Mouse (Mus musculus) limb, embryonic 14.5 days (tissue): ENCODE measurements around the gene Cherp. TPM values are rescaled to one million over a fixed set of nuclear protein-coding genes. Genes with fewer than 3 reads are reported as not detected.
A peak's percentile ranks its signal among the peaks of the same experiment; 100 is the strongest.

Experiments used
- ATAC-seq: fragments of 200-750 bp; cut with Nextera tagmentation; 2 replicates; pipeline ENCODE4 v1.8.0; 2017; ENCODE audit warnings: low read depth, moderate number of reproducible peaks, moderate TSS enrichment; ENCODE audit not compliant: low FRiP score
- DNase-seq: peaks from one replicate; pipeline ENCODE4 v3.0.0-alpha.2; 2015; ENCODE audit warnings: low spot score
- H3K27ac ChIP-seq: fragments of 300-500 bp; sonication (generic); replicated peaks from 2 replicates; pipeline ENCODE4 v1.5.1; 2014; ENCODE audit warnings: low read depth, mild to moderate bottlenecking, low read length, moderate library complexity, mixed read lengths
- H3K27me3 ChIP-seq: fragments of 300-500 bp; sonication (generic); 2 replicates; pipeline ENCODE4 v1.6.1; 2014; ENCODE audit warnings: low read length, mixed read lengths; ENCODE audit not compliant: control insufficient read depth, insufficient read depth
- H3K36me3 ChIP-seq: fragments of 300-500 bp; sonication (generic); 2 replicates; pipeline ENCODE4 v1.6.1; 2014; ENCODE audit warnings: mild to moderate bottlenecking, low read length, moderate library complexity, mixed read lengths; ENCODE audit not compliant: control insufficient read depth, insufficient read depth
- H3K4me1 ChIP-seq: fragments of 300-500 bp; sonication (generic); 2 replicates; pipeline ENCODE4 v1.6.1; 2014; ENCODE audit warnings: antibody characterized with exemption, low read length, mixed read lengths; ENCODE audit not compliant: control insufficient read depth, insufficient read depth
- H3K4me2 ChIP-seq: fragments of 300-500 bp; sonication (generic); replicated peaks from 2 replicates; pipeline ENCODE4 v1.6.1; 2014; ENCODE audit warnings: low read depth, mild to moderate bottlenecking, low read length, moderate library complexity; ENCODE audit not compliant: severe bottlenecking
- H3K4me3 ChIP-seq: fragments of 300-500 bp; sonication (generic); replicated peaks from 2 replicates; pipeline ENCODE4 v1.5.1; 2014; ENCODE audit warnings: low read length
- H3K9ac ChIP-seq: fragments of 300-500 bp; sonication (generic); 2 replicates; pipeline ENCODE4 v1.6.1; 2014; ENCODE audit warnings: mild to moderate bottlenecking, low read depth, low read length, moderate library complexity; ENCODE audit not compliant: severe bottlenecking
- H3K9me3 ChIP-seq: fragments of 300-500 bp; sonication (generic); 2 replicates; pipeline ENCODE4 v1.6.1; 2016; ENCODE audit warnings: low read length; ENCODE audit not compliant: control insufficient read depth
- POLR2A ChIP-seq: fragments of 200-500 bp; IDR thresholded peaks from 2 replicates; pipeline ENCODE4 v1.8.0; 2012; ENCODE audit warnings: inconsistent platforms, mild to moderate bottlenecking, moderate library complexity, borderline replicate concordance; ENCODE audit not compliant: insufficient read depth, insufficient read length; ENCODE audit errors: extremely low read depth
- whole genome bisulfite sequencing: fragments of 180-500 bp; shearing (Covaris S2); extraction: QIAGEN DNeasy Blood & Tissue Kit; methylation state at CpG from one replicate; pipeline ENCODE4 v1.1.7; 2014; 5-methylcytosine and 5-hydroxymethylcytosine counted together
- polyA plus RNA-seq, 2 experiments: library from polyadenylated mRNA; depleted of rRNA in 1 of 2; stranded (reverse) in 1 of 2; unstranded in 1 of 2; fragments of >200 nt; fragmentation: Nextera tagmentation in 1 of 2; extraction: Ambion mirVana in 1 of 2; gene quantifications; 2 replicates each; pipeline versions ENCODE4 v1.2.1 to v1.2.3; 2012 to 2014

Gene Cherp
- polyA plus RNA-seq, 2 experiments = 58.9 to 110 TPM

GRCm38 (mm10) chr8:72457806-72458205, 17.2 kb downstream of the Cherp start:
- no peak for TF ChIP-seq POLR2A
- WGBS = 89% methylated on average over 3 of the region's 3 CpGs
- ATAC-seq = no peak

GRCm38 (mm10) chr8:72455317-72455716, 19.7 kb downstream of the Cherp start:
- Histone ChIP-seq H3K4me3 (no peak overlapping the region), H3K36me3 (peaks cover 81% of the 10 kb centered on the region), H3K27ac (no peak overlapping the region), H3K9ac (no peak overlapping the region), H3K4me2 (no peak overlapping the region), H3K9me3 (0 out of 2 replicates have a peak, but pooled peaks cover 7% of the 10 kb centered on the region), H3K27me3 (no peaks in the 10 kb centered on the region), H3K4me1 (no peaks in the 10 kb centered on the region)
- DNase-seq = no peak
- TF ChIP-seq POLR2A = no peak
- ATAC-seq = no peak
- 92% methylated on average over 4 of the region's 4 CpGs for WGBS

More at GRCm38 (mm10) chr8:72457806-72458205, 17.2 kb downstream of the Cherp start:
- Histone ChIP-seq H3K36me3 (peaks cover 84% of the 10 kb centered on the region), H3K9me3 (0 out of 2 replicates have a peak, but pooled peaks cover 7% of the 10 kb centered on the region), H3K4me3 (no peak overlapping the region), H3K9ac (no peak overlapping the region), H3K27me3 (no peaks in the 10 kb centered on the region), H3K4me2 (no peak overlapping the region), H3K4me1 (no peaks in the 10 kb centered on the region), H3K27ac (no peak overlapping the region)
- DNase-seq = no peak

DNA sequence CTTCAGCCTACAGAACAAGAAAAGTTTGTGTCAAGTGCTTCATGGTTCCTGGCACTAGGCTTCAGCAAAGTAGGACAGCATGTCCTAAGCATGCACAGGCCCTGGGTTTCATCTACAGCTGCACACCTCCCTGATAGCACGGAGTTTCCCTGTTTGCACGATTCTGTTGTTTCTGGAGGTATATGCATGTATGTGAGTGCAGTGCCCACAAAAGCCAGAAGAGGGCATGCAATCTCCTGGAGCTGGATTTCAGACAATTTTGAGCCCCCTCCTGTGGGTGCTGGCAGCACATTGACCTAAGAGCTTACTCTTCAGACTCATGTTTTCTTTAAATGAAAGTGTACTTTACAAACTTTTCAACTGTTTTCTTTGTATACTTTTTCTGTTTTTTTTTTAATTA, 21.1 kb downstream of the Cherp start:
- no peak for ATAC-seq
- Histone ChIP-seq H3K9me3 (0 out of 2 replicates have a peak, but pooled peaks cover 7% of the 10 kb centered on the region), H3K9ac (no peak overlapping the region), H3K36me3 (peaks cover 80% of the 10 kb centered on the region), H3K27ac (no peak overlapping the region), H3K4me3 (no peak overlapping the region), H3K27me3 (no peaks in the 10 kb centered on the region), H3K4me2 (no peak overlapping the region), H3K4me1 (no peaks in the 10 kb centered on the region)
- WGBS = 97% methylated on average over 2 of the region's 2 CpGs
- TF ChIP-seq POLR2A = no peak
- no peak for DNase-seq

DNA sequence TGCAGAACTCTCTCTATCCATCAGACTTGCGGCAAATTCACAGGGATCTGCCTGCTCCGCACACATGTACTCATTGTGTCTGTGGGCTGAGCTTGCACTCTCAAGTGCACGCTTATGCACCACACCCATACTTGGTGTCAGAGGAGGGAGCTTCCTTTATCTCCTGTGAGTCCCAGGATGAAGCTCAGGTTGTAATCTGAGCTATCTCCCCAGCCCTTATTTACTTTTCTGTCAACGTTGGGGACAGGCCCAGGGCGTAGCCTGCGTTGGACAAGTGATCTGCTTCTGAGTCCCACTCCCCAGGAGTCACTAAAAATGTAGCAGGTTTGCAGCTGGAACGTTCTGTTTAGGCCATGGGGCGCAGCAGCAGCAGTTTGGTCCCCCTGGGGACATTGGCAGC, 23.5 kb downstream of the Cherp start:
- 81% methylated on average over 8 of the region's 8 CpGs for WGBS
- Histone ChIP-seq H3K9me3 (0 out of 2 replicates have a peak, but pooled peaks cover 7% of the 10 kb centered on the region), H3K9ac (no peak overlapping the region)

GRCm38 (mm10) chr8:72445071-72445470, 30.0 kb downstream of the Cherp start:
- 95% methylated on average over 6 of the region's 6 CpGs for WGBS
- Histone ChIP-seq H3K4me2 (no peak overlapping the region), H3K36me3 (peaks cover 22% of the 10 kb centered on the region), H3K27me3 (no peaks in the 10 kb centered on the region), H3K4me3 (no peak overlapping the region), H3K4me1 (no peaks in the 10 kb centered on the region), H3K9me3 (no peaks in the 10 kb centered on the region), H3K27ac (no peak overlapping the region), H3K9ac (no peak overlapping the region)
- ATAC-seq (no peak), DNase-seq (no peak)
- TF ChIP-seq POLR2A = no peak

More for the DNA sequence above, 23.5 kb downstream of the Cherp start:
- H3K36me3 ChIP-seq = peaks cover 70% of the 10 kb centered on the region
- TF ChIP-seq POLR2A = no peak
- no peak overlapping the region for H3K27ac ChIP-seq
- no peaks in the 10 kb centered on the region for H3K27me3 ChIP-seq
- DNase-seq (no peak), ATAC-seq (no peak)
- H3K4me3 ChIP-seq = no peak overlapping the region
- H3K4me2 ChIP-seq = no peak overlapping the region
- H3K4me1 ChIP-seq = no peaks in the 10 kb centered on the region

- no peaks in the 10 kb centered on the region for H3K4me1 ChIP-seq
- H3K9ac ChIP-seq = peak overlapping the region; percentile 56
- TF ChIP-seq POLR2A = no peak
- no peaks in the 10 kb centered on the region for H3K9me3 ChIP-seq
- ATAC-seq (peak; percentile 41), DNase-seq (no peak)
- WGBS = 34% methylated on average over 6 of the region's 6 CpGs
- H3K4me2 ChIP-seq = peak overlapping the region; percentile 72
- peaks cover 11% of the 10 kb centered on the region for H3K36me3 ChIP-seq
- H3K4me3 ChIP-seq = peak overlapping the region; percentile 39
- H3K27ac ChIP-seq = no peak overlapping the region
- H3K27me3 ChIP-seq = no peaks in the 10 kb centered on the region
Observed at GRCm38 (mm10) chr8:72443994-72444350, 31.1 kb downstream of the Cherp start.
